Comparison of ENCODE assay signal across 11 mouse cellular contexts in the genomic region with DNA sequence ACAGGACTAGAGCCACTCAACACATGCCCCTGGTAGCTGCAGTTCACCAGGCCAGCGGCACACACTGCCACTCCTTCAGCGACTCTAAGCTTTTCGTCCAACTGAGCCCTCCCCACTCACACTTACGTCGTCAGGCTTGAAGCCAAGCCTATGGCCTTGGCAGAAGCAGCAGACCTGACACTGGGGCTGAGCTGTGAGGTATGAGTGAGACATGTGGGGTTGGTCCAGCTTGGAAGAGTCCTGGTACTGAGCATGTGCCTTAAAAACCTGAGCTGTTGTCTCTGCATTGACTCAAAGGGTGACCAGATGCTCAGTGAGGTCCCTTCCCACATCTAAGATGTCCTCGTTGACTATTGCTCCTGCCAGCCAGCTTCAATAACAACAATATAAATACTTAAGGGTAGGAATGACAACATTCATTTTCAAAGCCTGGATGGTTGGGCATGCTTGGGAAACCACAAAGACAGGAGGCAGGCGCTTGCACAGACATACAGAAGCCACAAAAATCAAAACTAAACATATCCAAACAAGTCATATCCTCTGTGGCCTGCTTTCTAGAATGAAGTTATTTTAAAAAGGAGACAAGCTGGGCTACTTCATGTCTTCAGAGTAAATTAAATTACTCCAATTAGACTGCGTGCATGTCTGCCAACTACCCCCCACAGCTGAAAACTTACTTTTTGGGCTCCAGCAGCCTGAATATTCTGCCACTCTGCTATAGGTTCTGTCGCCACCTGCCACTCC. TPM values are rescaled to one million over a fixed set of nuclear protein-coding genes. Genes with fewer than 3 reads are reported as not detected.
A peak's percentile ranks its signal among the peaks of the same experiment; 100 is the strongest.
DNase-seq lines count a peak whose midpoint lies in the region; ATAC-seq and TF ChIP-seq lines count a peak whose summit lies in the region.
"Had no signal": no experiment of that assay in that cellular context is flagged by ENCODE, and none has a peak within 500 bp of the region (broad histone marks: within the 10 kb centered on the region; RNA-seq: fewer than 3 reads in every experiment).

No protein-coding gene starts in this region.

- peak; percentile 24 for DNase-seq in hindbrain, postnatal 0 days (ENCODE audit: low spot score)
- DNase-seq in adrenal gland, adult 2 months: peak; percentile 92
- peak; percentile 49 to 61 for DNase-seq in cerebellum, postnatal 14 days
- peak; percentile 86 for DNase-seq in lung, postnatal 10 days
- no peak for DNase-seq in midbrain, embryonic 10.5 days (ENCODE audit: low spot score)
- DNase-seq in layer of hippocampus, postnatal 25 days (ENCODE audit: extremely low spot score in 1 of 2, low spot score in 1 of 2): no peak
- DNase-seq: thymus, postnatal 36 days had no signal

- no peaks in the 10 kb centered on the region for H3K4me1 ChIP-seq in hindbrain, postnatal 0 days (ENCODE audit: insufficient read depth, low read length)
- H3K4me1 ChIP-seq in hindbrain, embryonic 16.5 days (ENCODE audit: control insufficient read depth, insufficient read depth, low read depth, low read length): 0 out of 2 replicates have a peak, but pooled peaks cover 3% of the 10 kb centered on the region
- H3K4me1 ChIP-seq in midbrain, embryonic 10.5 days: no peaks in the 10 kb centered on the region
- H3K4me1 ChIP-seq: midbrain, embryonic 15.5 days had no signal

- TF ChIP-seq CTCF in hindbrain, postnatal 0 days (IDR thresholded peaks at IDR 0.05; ENCODE audit: low read depth): no peak

- H3K9ac ChIP-seq in hindbrain, postnatal 0 days (replicated peaks; ENCODE audit: low read length): no peak overlapping the region
- no peak overlapping the region for H3K9ac ChIP-seq in hindbrain, embryonic 16.5 days (ENCODE audit: low read depth, low read length)
- H3K9ac ChIP-seq: midbrain, embryonic 15.5 days had no signal

- H3K4me3 ChIP-seq in hindbrain, postnatal 0 days (ENCODE audit: low read length): no peak overlapping the region
- no peak overlapping the region for H3K4me3 ChIP-seq in hindbrain, embryonic 16.5 days (ENCODE audit: low read length)
- H3K4me3 ChIP-seq in midbrain, embryonic 10.5 days: no peak overlapping the region
- H3K4me3 ChIP-seq: midbrain, embryonic 15.5 days had no signal

- H3K27me3 ChIP-seq in hindbrain, postnatal 0 days (ENCODE audit: insufficient read depth, low read length): no peaks in the 10 kb centered on the region
- H3K27me3 ChIP-seq in hindbrain, embryonic 16.5 days (replicated peaks; ENCODE audit: control insufficient read depth, insufficient read depth, low read length): no peaks in the 10 kb centered on the region
- H3K27me3 ChIP-seq in midbrain, embryonic 10.5 days (ENCODE audit: low read depth, poor library complexity, severe bottlenecking): no peaks in the 10 kb centered on the region
- H3K27me3 ChIP-seq: midbrain, embryonic 15.5 days had no signal

- no peak overlapping the region for H3K27ac ChIP-seq in hindbrain, postnatal 0 days
- H3K27ac ChIP-seq in hindbrain, embryonic 16.5 days (ENCODE audit: low read depth, low read length): no peak overlapping the region
- no peak overlapping the region for H3K27ac ChIP-seq in midbrain, embryonic 10.5 days (replicated peaks)
- H3K27ac ChIP-seq: midbrain, embryonic 15.5 days had no signal

- WGBS in hindbrain, postnatal 0 days: 62% methylated on average over 9 of the region's 9 CpGs
- 77% methylated on average over 9 of the region's 9 CpGs for WGBS in hindbrain, embryonic 16.5 days
- 91% methylated on average over 9 of the region's 9 CpGs for WGBS in midbrain, embryonic 10.5 days

- 0 out of 2 replicates have a peak, but pooled peaks have one; percentile 27 for ATAC-seq in hindbrain, postnatal 0 days
- ATAC-seq in hindbrain, embryonic 16.5 days: no peak
- ATAC-seq in activated CD4-positive, CD25-positive, alpha-beta regulatory T cell, adult 4 months: no peak
- ATAC-seq: midbrain, embryonic 15.5 days had no signal

- no peak overlapping the region for H3K4me2 ChIP-seq in hindbrain, postnatal 0 days (ENCODE audit: low read depth, low read length)
- H3K4me2 ChIP-seq in hindbrain, embryonic 16.5 days (ENCODE audit: low read length): no peak overlapping the region
- H3K4me2 ChIP-seq: midbrain, embryonic 15.5 days had no signal

- H3K36me3 ChIP-seq in hindbrain, postnatal 0 days (ENCODE audit: insufficient read depth, low read length): peaks cover 8% of the 10 kb centered on the region; the same call in 1 of the 2 replicates
- H3K36me3 ChIP-seq in hindbrain, embryonic 16.5 days (ENCODE audit: control insufficient read depth, insufficient read depth, low read length): peaks cover 16% of the 10 kb centered on the region
- peaks cover 57% of the 10 kb centered on the region for H3K36me3 ChIP-seq in midbrain, embryonic 10.5 days
- H3K36me3 ChIP-seq: midbrain, embryonic 15.5 days had no signal

- H3K9me3 ChIP-seq in hindbrain, postnatal 0 days (ENCODE audit: low read length): no peaks in the 10 kb centered on the region
- no peaks in the 10 kb centered on the region for H3K9me3 ChIP-seq in hindbrain, embryonic 16.5 days (ENCODE audit: control insufficient read depth, low read length)
- H3K9me3 ChIP-seq in midbrain, embryonic 10.5 days (replicated peaks): no peaks in the 10 kb centered on the region; the same call in 1 of the 2 replicates
- H3K9me3 ChIP-seq: midbrain, embryonic 15.5 days had no signal

RNA-seq across cellular contexts. Expression of gene Dguok, which starts 10.6 kb away (rescaled TPM):
- 31.8 and 52.5 TPM in 2 replicates for total RNA-seq in hindbrain, postnatal 0 days (2014; rRNA removed)
- 51.1 and 52.0 TPM in 2 replicates for polyA plus RNA-seq in hindbrain, postnatal 0 days (2015; fragmentation: Nextera tagmentation; extraction: Ambion mirVana)
- polyA plus RNA-seq in hindbrain, embryonic 16.5 days (2015; fragmentation: Nextera tagmentation; extraction: Ambion mirVana): 68.0 and 69.6 TPM in 2 replicates
- total RNA-seq in adrenal gland, adult 2 months (2021): 10 to 100 TPM; 45.1 to 49.5 TPM
- polyA plus RNA-seq in adrenal gland, adult 2 months (2012; rRNA removed): 47.3 and 49.3 TPM in 2 replicates
- polyA plus RNA-seq in midbrain, embryonic 10.5 days (2016; fragmentation: Nextera tagmentation; extraction: Ambion mirVana): 60.3 and 61.7 TPM in 2 replicates
- 10 to 100 TPM; 29.2 to 32.0 TPM for total RNA-seq in layer of hippocampus, postnatal 25 days (2021)
- polyA plus RNA-seq in activated CD4-positive, CD25-positive, alpha-beta regulatory T cell, adult 4 months (2017; shearing (Covaris generic)): 10 to 100 TPM; 65.1 to 79.0 TPM

RNA-seq across cellular contexts. Expression of gene Tet3, which starts 37.3 kb away (rescaled TPM):
- 30.8 and 34.8 TPM in 2 replicates for total RNA-seq in hindbrain, postnatal 0 days (2014; rRNA removed)
- 38.0 and 41.9 TPM in 2 replicates for polyA plus RNA-seq in hindbrain, postnatal 0 days (2015; fragmentation: Nextera tagmentation; extraction: Ambion mirVana)
- 51.4 and 62.2 TPM in 2 replicates for polyA plus RNA-seq in hindbrain, embryonic 16.5 days (2015; fragmentation: Nextera tagmentation; extraction: Ambion mirVana)
- 10 to 100 TPM; 22.9 to 26.0 TPM for total RNA-seq in adrenal gland, adult 2 months (2021)
- 6.8 and 8.7 TPM in 2 replicates for polyA plus RNA-seq in adrenal gland, adult 2 months (2012; rRNA removed)
- 45.1 and 51.0 TPM in 2 replicates for polyA plus RNA-seq in midbrain, embryonic 10.5 days (2016; fragmentation: Nextera tagmentation; extraction: Ambion mirVana)
- total RNA-seq in layer of hippocampus, postnatal 25 days (2021): 10 to 100 TPM; 69.2 to 83.9 TPM
- polyA plus RNA-seq in activated CD4-positive, CD25-positive, alpha-beta regulatory T cell, adult 4 months (2017; shearing (Covaris generic)): 10 to 100 TPM; 17.2 to 23.9 TPM

RNA-seq across cellular contexts. Expression of gene Actg2, which starts 39.9 kb away (rescaled TPM):
- total RNA-seq in hindbrain, postnatal 0 days (2014; rRNA removed): 0.36 and 2.1 TPM in 2 replicates
- 0.78 and 1.7 TPM in 2 replicates for polyA plus RNA-seq in hindbrain, postnatal 0 days (2015; fragmentation: Nextera tagmentation; extraction: Ambion mirVana)
- 3.4 and 3.5 TPM in 2 replicates for polyA plus RNA-seq in hindbrain, embryonic 16.5 days (2015; fragmentation: Nextera tagmentation; extraction: Ambion mirVana)
- total RNA-seq in adrenal gland, adult 2 months (2021): under 1 TPM; 0.81 to 0.97 TPM
- polyA plus RNA-seq in adrenal gland, adult 2 months (2012; rRNA removed): 0.80 and 1.9 TPM in 2 replicates
- 0.49 and 1.9 TPM in 2 replicates for polyA plus RNA-seq in midbrain, embryonic 10.5 days (2016; fragmentation: Nextera tagmentation; extraction: Ambion mirVana)
- total RNA-seq in layer of hippocampus, postnatal 25 days (2021): not detected
- 10 to 100 TPM; 36.5 to 47.4 TPM for polyA plus RNA-seq in activated CD4-positive, CD25-positive, alpha-beta regulatory T cell, adult 4 months (2017; shearing (Covaris generic))
- total RNA-seq: left cerebral cortex, postnatal 25 days had no signal

Comparison
In these comparisons a context has a peak if more than half of its experiments do, and no peak if none do; other contexts are left out.
1. DNase-seq: peak in hindbrain, postnatal 0 days (single experiment), adrenal gland, adult 2 months (single experiment), cerebellum, postnatal 14 days (2 of 2) and lung, postnatal 10 days (single experiment); none in midbrain, embryonic 10.5 days (single experiment) and layer of hippocampus, postnatal 25 days (0 of 2).